Mouse (Mus musculus) forebrain, embryonic 16.5 days (tissue): ENCODE data around the gene Ttbk2. TPM values are rescaled to one million over a fixed set of nuclear protein-coding genes. Genes with fewer than 3 reads are reported as not detected.
A peak's percentile ranks its signal among the peaks of the same experiment; 100 is the strongest.

ENCODE experiments used
- ATAC-seq: fragments of 200-750 bp; cut with Nextera tagmentation; 2 replicates; pipeline ENCODE4 v1.8.0; 2017; ENCODE audit warnings: mild to moderate bottlenecking, moderate library complexity
- H3K27ac ChIP-seq: fragments of 300-500 bp; sonication (generic); 2 replicates; pipeline ENCODE4 v1.5.1; 2014; ENCODE audit warnings: low read length, control low read depth
- H3K27me3 ChIP-seq: fragments of 300-500 bp; sonication (generic); replicated peaks from 2 replicates; pipeline ENCODE4 v1.6.1; 2014; ENCODE audit warnings: low read length; ENCODE audit not compliant: control insufficient read depth, insufficient read depth
- H3K36me3 ChIP-seq: fragments of 300-500 bp; sonication (generic); 2 replicates; pipeline ENCODE4 v1.6.1; 2014; ENCODE audit not compliant: control insufficient read depth, insufficient read depth
- H3K4me1 ChIP-seq: fragments of 300-500 bp; sonication (generic); replicated peaks from 2 replicates; pipeline ENCODE4 v1.6.1; 2014; ENCODE audit warnings: low read length; ENCODE audit not compliant: control insufficient read depth, insufficient read depth
- H3K4me2 ChIP-seq: fragments of 300-500 bp; sonication (generic); 2 replicates; pipeline ENCODE4 v1.6.1; 2014; ENCODE audit warnings: mild to moderate bottlenecking, low read length, control low read depth
- H3K4me3 ChIP-seq: fragments of 300-500 bp; sonication (generic); replicated peaks from 2 replicates; pipeline ENCODE4 v1.5.1; 2014; ENCODE audit warnings: mild to moderate bottlenecking, low read length, control low read depth
- H3K9ac ChIP-seq: fragments of 300-500 bp; sonication (generic); replicated peaks from 2 replicates; pipeline ENCODE4 v1.6.1; 2014; ENCODE audit warnings: low read depth, low read length, control low read depth
- H3K9me3 ChIP-seq: fragments of 300-500 bp; sonication (generic); 2 replicates; pipeline ENCODE4 v1.6.1; 2016; ENCODE audit warnings: low read length; ENCODE audit not compliant: control insufficient read depth
- WGBS: fragments of 180-500 bp; shearing (Covaris S2); extraction: QIAGEN DNeasy Blood & Tissue Kit; methylation state at CpG from one replicate; pipeline ENCODE4 v1.1.7; 2014; 5-methylcytosine and 5-hydroxymethylcytosine counted together
- polyA plus RNA-seq: library from polyadenylated mRNA; unstranded; fragments of >200 nt; fragmentation: Nextera tagmentation; extraction: Ambion mirVana; gene quantifications from 2 replicates; pipeline ENCODE4 v1.2.1, GENCODE M21; 2015

Gene Ttbk2
- polyA plus RNA-seq, 1 experiment from 2014 or later: 12.5 TPM

GRCm38 (mm10) chr2:120858131-120858530 lies 7.7 kb upstream of the Ttbk2 start:
- no peak overlapping the region for H3K27ac ChIP-seq
- H3K36me3 ChIP-seq: peaks cover 16% of the 10 kb centered on the region
- ATAC-seq: no peak
- H3K9ac ChIP-seq: no peak overlapping the region
- no peaks in the 10 kb centered on the region for H3K27me3 ChIP-seq
- no peaks in the 10 kb centered on the region for H3K9me3 ChIP-seq
- H3K4me3 ChIP-seq: no peak overlapping the region
- no peaks in the 10 kb centered on the region for H3K4me1 ChIP-seq
- no peak overlapping the region for H3K4me2 ChIP-seq
- WGBS: 83% methylated on average over 3 of the region's 3 CpGs

DNA sequence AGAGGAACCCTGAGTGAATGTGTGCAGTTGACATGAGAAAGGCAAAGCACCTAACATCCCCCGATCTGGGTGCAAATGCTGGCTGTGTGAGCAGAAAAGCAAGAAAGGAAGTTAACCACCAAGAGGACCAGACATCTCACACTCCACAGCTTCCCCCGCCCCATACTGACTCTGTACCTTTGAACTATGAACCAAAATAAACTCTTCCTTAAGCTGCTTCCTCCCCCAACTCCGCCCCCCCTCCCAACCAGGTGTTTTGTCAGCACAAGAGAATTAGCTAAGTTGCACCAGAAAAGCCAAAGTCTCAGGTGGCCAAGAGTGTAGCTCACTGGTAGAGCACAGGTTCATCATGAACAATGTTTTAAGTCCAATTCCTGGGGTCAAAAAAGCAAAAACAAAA lies 2.7 kb upstream of the Ttbk2 start:
- Histone ChIP-seq H3K4me1 (peaks cover 13% of the 10 kb centered on the region), H3K27ac (no peak overlapping the region), H3K36me3 (no peaks in the 10 kb centered on the region), H3K9me3 (no peaks in the 10 kb centered on the region), H3K27me3 (no peaks in the 10 kb centered on the region), H3K4me2 (no peak overlapping the region), H3K4me3 (no peak overlapping the region), H3K9ac (no peak overlapping the region)
- no peak for ATAC-seq
- WGBS: 80% methylated on average over 3 of the region's 3 CpGs

DNA sequence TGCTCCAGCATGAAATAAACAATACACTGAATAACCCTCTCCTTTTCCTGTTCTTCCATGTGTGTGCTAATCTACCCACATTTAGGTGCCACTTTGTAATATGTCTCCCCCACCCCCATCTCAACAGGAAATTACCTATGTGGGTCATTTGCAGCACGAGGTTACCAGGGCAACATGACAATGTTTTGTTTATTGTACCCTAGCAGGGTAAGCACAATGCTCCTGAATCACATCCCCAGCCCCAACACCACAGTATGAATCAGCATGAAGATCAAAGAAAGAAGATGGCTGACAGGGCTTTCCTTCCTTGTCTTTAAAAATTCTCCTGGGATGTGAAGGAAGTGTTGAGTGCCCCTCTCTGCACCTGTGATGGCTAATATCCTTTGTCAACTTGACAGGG lies 2.2 kb upstream of the Ttbk2 start:
- Histone ChIP-seq H3K4me3 (no peak overlapping the region), H3K4me2 (no peak overlapping the region), H3K27ac (no peak overlapping the region), H3K36me3 (no peaks in the 10 kb centered on the region), H3K4me1 (peaks cover 17% of the 10 kb centered on the region), H3K9ac (no peak overlapping the region), H3K9me3 (no peaks in the 10 kb centered on the region), H3K27me3 (no peaks in the 10 kb centered on the region)
- ATAC-seq: no peak
- 25% methylated on average over 1 of the region's 1 CpGs for WGBS

DNA sequence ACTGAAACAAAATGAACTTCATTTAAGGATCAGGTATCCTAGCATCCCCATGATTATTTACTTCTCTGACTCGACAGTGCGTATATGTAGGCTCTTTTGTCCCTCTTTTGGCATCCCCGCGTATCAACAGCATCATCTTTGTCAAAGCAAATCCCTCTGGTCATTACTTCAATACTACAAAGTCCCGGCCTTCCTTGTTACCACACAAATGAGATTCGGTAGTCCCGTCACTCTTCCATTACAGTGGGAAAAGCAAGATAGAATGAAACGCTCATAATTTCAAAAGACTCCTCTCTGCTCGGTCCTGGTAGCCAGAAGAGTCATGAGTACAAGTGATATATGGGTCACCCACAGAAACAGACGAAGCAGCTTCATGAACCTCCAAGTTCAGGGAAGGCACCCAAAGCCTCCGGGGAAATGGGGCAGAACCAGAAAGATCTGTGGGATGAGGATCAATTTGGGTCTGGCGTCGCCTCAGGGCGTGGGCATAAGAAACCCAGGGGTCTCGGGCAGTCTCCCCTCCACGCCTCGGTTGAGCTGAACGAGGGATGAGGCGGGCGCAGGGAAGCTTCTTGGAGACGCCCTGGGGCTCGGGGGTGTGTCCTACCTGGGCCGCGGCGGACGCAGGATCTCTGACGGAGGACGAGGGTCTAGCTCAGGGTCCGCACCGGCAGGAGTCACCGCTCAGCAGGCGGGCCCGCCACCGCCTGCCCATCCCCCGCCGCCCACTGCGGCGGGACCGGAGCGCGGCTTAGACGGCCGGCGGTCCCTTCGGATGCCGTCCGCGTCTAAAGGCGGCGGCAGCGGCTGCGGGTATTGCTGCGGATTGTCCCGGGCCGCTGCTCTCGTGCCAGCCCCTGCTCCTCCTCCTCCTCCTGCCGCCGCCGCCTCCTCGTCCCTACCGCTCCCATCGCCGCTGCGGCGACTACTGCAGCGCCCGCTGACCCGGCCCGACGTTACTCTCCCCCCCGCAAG lies 668 bp downstream of the Ttbk2 start, which contains the start of gene Cdan1:
Gene Cdan1 (minus strand): TSS at position 680 of the 975 bp plus-strand sequence.
- under 1% methylated on average over 56 of the region's 71 CpGs for WGBS
- no peaks in the 10 kb centered on the region for H3K9me3 ChIP-seq
- H3K27ac ChIP-seq: peak within 1 kb of the TSS; percentile 79
- peak within 1 kb of the TSS; percentile 90 for H3K9ac ChIP-seq
- no peaks in the 10 kb centered on the region for H3K36me3 ChIP-seq
- H3K27me3 ChIP-seq: no peaks in the 10 kb centered on the region
- H3K4me2 ChIP-seq: peak within 1 kb of the TSS; percentile 57
- H3K4me3 ChIP-seq: peak within 1 kb of the TSS; percentile 99
- peak; percentile 47 for ATAC-seq
- H3K4me1 ChIP-seq: peaks cover 18% of the 10 kb centered on the region

DNA sequence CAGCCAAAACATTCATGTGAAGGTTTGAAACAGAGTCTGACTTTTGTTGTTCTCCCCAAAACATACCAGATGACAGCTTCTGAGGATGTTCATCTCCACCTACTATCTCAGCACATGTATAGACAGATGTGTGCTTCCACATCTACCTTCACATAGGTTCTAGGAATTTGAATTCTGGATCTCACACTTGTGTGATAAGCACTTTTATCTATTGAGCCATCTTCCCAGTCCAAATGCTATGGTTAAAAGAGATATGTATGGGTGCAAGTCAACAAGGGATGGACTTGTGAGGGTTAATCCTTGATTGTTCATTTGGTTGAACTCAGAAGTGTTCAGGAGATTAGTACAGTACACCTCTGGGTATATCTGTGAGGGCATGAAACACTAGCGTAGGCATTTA lies 5.1 kb downstream of the Ttbk2 start:
- H3K9me3 ChIP-seq: no peaks in the 10 kb centered on the region
- ATAC-seq: no peak
- H3K27me3 ChIP-seq: no peaks in the 10 kb centered on the region
- no peak overlapping the region for H3K9ac ChIP-seq
- 97% methylated on average over 1 of the region's 1 CpGs for WGBS
- no peak overlapping the region for H3K4me2 ChIP-seq
- no peak overlapping the region for H3K27ac ChIP-seq
- no peak overlapping the region for H3K4me3 ChIP-seq
- H3K36me3 ChIP-seq: no peaks in the 10 kb centered on the region
- H3K4me1 ChIP-seq: peaks cover 6% of the 10 kb centered on the region

DNA sequence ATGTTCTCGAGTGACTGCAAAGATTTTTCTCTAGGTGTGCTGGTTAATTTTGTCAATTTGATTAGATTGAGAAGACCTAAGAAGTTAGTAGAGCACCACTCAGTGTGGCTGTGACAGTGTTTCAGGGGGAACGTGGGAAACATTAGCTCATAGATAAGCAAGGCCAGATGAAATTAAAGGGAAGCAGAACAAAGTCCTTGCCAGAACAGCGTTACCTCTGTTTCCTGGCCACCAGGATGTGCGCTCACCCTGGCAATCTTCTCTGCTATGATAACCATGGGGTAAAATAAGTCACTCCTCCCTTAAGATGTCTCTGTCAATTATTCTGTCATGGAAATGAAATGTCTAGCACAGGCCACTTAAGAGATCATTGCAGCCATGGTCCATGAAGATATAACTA lies 6.4 kb downstream of the Ttbk2 start:
- no peak overlapping the region for H3K27ac ChIP-seq
- H3K36me3 ChIP-seq: no peaks in the 10 kb centered on the region
- no peak overlapping the region for H3K4me3 ChIP-seq
- H3K4me1 ChIP-seq: peaks cover 6% of the 10 kb centered on the region
- 91% methylated on average over 4 of the region's 4 CpGs for WGBS
- no peaks in the 10 kb centered on the region for H3K27me3 ChIP-seq
- H3K9ac ChIP-seq: no peak overlapping the region
- H3K4me2 ChIP-seq: no peak overlapping the region
- no peaks in the 10 kb centered on the region for H3K9me3 ChIP-seq
- no peak for ATAC-seq

GRCm38 (mm10) chr2:120841211-120841610 lies 9.2 kb downstream of the Ttbk2 start:
- Histone ChIP-seq H3K4me3 (no peak overlapping the region), H3K9me3 (no peaks in the 10 kb centered on the region), H3K9ac (no peak overlapping the region), H3K36me3 (no peaks in the 10 kb centered on the region), H3K27me3 (no peaks in the 10 kb centered on the region), H3K4me1 (no peaks in the 10 kb centered on the region), H3K27ac (no peak overlapping the region), H3K4me2 (no peak overlapping the region)
- 63% methylated on average over 1 of the region's 1 CpGs for WGBS
- ATAC-seq: no peak

DNA sequence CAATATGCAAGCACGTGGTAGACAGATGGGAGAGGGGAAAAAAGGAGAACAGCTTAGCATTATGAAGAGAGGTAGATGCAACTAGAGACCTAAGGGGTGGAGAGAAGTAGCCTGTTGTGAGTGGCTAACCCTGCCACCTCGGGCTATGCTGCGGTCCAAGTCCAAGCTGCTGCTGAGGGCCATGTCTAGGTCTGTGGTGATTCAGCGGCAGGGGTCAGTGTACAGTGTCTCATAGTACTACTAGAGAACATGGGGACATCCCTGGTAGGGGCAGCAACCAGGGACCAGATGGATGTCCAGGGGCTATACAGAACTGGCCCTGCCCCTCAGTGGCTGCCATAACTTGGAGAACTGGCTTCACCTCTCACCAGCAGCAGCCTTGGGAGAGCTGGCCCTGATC lies 15.2 kb downstream of the Ttbk2 start:
- WGBS: 98% methylated on average over 4 of the region's 4 CpGs

GRCm38 (mm10) chr2:120826936-120827638 lies 23.3 kb downstream of the Ttbk2 start:
- H3K27ac ChIP-seq: no peak overlapping the region
- no peak overlapping the region for H3K9ac ChIP-seq
- no peaks in the 10 kb centered on the region for H3K9me3 ChIP-seq
- WGBS: 19% methylated on average over 1 of the region's 1 CpGs
- no peak for ATAC-seq
- no peaks in the 10 kb centered on the region for H3K4me1 ChIP-seq
- H3K4me3 ChIP-seq: no peak overlapping the region
- no peak overlapping the region for H3K4me2 ChIP-seq
- no peaks in the 10 kb centered on the region for H3K27me3 ChIP-seq
- H3K36me3 ChIP-seq: no peaks in the 10 kb centered on the region

More for the DNA sequence above, 15.2 kb downstream of the Ttbk2 start:
- Histone ChIP-seq H3K4me2 (no peak overlapping the region), H3K9me3 (no peaks in the 10 kb centered on the region), H3K27ac (no peak overlapping the region), H3K27me3 (no peaks in the 10 kb centered on the region), H3K4me3 (no peak overlapping the region), H3K36me3 (no peaks in the 10 kb centered on the region), H3K9ac (no peak overlapping the region), H3K4me1 (no peaks in the 10 kb centered on the region)
- ATAC-seq: no peak
